In genomic region chr9:78010707-78011106, GRCm38 (mm10) we compare ENCODE assay signal across 36 mouse cellular contexts. TPM values are rescaled to one million over a fixed set of nuclear protein-coding genes. Genes with fewer than 3 reads are reported as not detected.
DNase-seq lines count a peak whose midpoint lies in the region; ATAC-seq and TF ChIP-seq lines count a peak whose summit lies in the region.
"Had no signal": no experiment of that assay in that cellular context is flagged by ENCODE, and none has a peak within 500 bp of the region (broad histone marks: within the 10 kb centered on the region; RNA-seq: fewer than 3 reads in every experiment).

No protein-coding gene starts in this region.

- H3K27ac ChIP-seq in thymus, adult 2 months (ENCODE audit: control insufficient read depth, insufficient read depth, low read length): no peak overlapping the region
- H3K27ac ChIP-seq in heart, embryonic 11.5 days (ENCODE audit: low read depth, low read length): no peak overlapping the region
- H3K27ac ChIP-seq: forebrain, embryonic 12.5 days; heart, embryonic 15.5 days; hindbrain, embryonic 13.5 days; kidney, embryonic 15.5 days; layer of hippocampus, adult 2 months; limb, embryonic 10.5 days; limb, embryonic 15.5 days; liver, embryonic 13.5 days; midbrain, embryonic 10.5 days; stomach, postnatal 0 days had no signal

- no peaks in the 10 kb centered on the region for H3K36me3 ChIP-seq in thymus, adult 2 months (ENCODE audit: control insufficient read depth, insufficient read depth, low read length)
- H3K36me3 ChIP-seq in heart, embryonic 11.5 days (ENCODE audit: control insufficient read depth, insufficient read depth, low read length): no peaks in the 10 kb centered on the region
- H3K36me3 ChIP-seq: forebrain, embryonic 12.5 days; heart, embryonic 15.5 days; hindbrain, embryonic 13.5 days; kidney, embryonic 15.5 days; limb, embryonic 10.5 days; limb, embryonic 15.5 days; liver, embryonic 13.5 days; midbrain, embryonic 10.5 days had no signal

- H3K9me3 ChIP-seq in heart, embryonic 11.5 days (replicated peaks; ENCODE audit: control insufficient read depth, low read length): no peaks in the 10 kb centered on the region
- H3K9me3 ChIP-seq: forebrain, embryonic 12.5 days; heart, embryonic 15.5 days; hindbrain, embryonic 13.5 days; kidney, embryonic 15.5 days; limb, embryonic 10.5 days; limb, embryonic 15.5 days; liver, embryonic 13.5 days; midbrain, embryonic 10.5 days had no signal

- 10% methylated on average over 10 of the region's 10 CpGs for WGBS in thymus, adult 2 months
- WGBS in heart, embryonic 11.5 days (ENCODE audit: insufficient replicate concordance): 84% methylated on average over 10 of the region's 10 CpGs

- H3K9ac ChIP-seq in heart, embryonic 11.5 days (ENCODE audit: low read depth, low read length): no peak overlapping the region
- H3K9ac ChIP-seq: forebrain, embryonic 12.5 days; heart, embryonic 15.5 days; hindbrain, embryonic 13.5 days; kidney, embryonic 15.5 days; limb, embryonic 15.5 days; liver, embryonic 13.5 days had no signal

- no peaks in the 10 kb centered on the region for H3K27me3 ChIP-seq in thymus, adult 2 months (ENCODE audit: control insufficient read depth, insufficient read depth, low read length)
- H3K27me3 ChIP-seq in heart, embryonic 11.5 days (ENCODE audit: control insufficient read depth, insufficient read depth, low read length): no peaks in the 10 kb centered on the region
- H3K27me3 ChIP-seq: CH12.LX; forebrain, embryonic 12.5 days; heart, embryonic 15.5 days; hindbrain, embryonic 13.5 days; kidney, embryonic 15.5 days; limb, embryonic 15.5 days had no signal

- no peak overlapping the region for H3K4me3 ChIP-seq in thymus, adult 2 months (ENCODE audit: control insufficient read depth, insufficient read depth, low read length)
- no peak overlapping the region for H3K4me3 ChIP-seq in heart, embryonic 11.5 days (ENCODE audit: low read depth, low read length)
- H3K4me3 ChIP-seq: erythroblast, embryonic 14.5 days; forebrain, embryonic 12.5 days; heart, embryonic 15.5 days; hindbrain, embryonic 13.5 days; kidney, embryonic 15.5 days; layer of hippocampus, adult 2 months; limb, embryonic 10.5 days; limb, embryonic 15.5 days; liver, embryonic 13.5 days; midbrain, embryonic 10.5 days; myocyte had no signal

- no peak for TF ChIP-seq POLR2A in thymus, adult 2 months (IDR thresholded peaks at IDR 0.05; ENCODE audit: control insufficient read depth, extremely low read depth, insufficient read depth, low read length, poor library complexity)

- no peak for TF ChIP-seq CTCF in thymus, adult 2 months (IDR thresholded peaks at IDR 0.05; ENCODE audit: borderline replicate concordance, control insufficient read depth, extremely low read depth, insufficient read depth, low read length, poor library complexity)

- H3K4me2 ChIP-seq in heart, embryonic 11.5 days: no peak overlapping the region
- H3K4me2 ChIP-seq: forebrain, embryonic 12.5 days; heart, embryonic 15.5 days; hindbrain, embryonic 13.5 days; kidney, embryonic 15.5 days; limb, embryonic 15.5 days; liver, embryonic 13.5 days had no signal

- H3K4me1 ChIP-seq in thymus, adult 2 months (replicated peaks; ENCODE audit: control insufficient read depth, insufficient read depth, low read length): no peaks in the 10 kb centered on the region; the same call in 1 of the 2 replicates
- 0 out of 2 replicates have a peak, but pooled peaks cover 3% of the 10 kb centered on the region for H3K4me1 ChIP-seq in heart, embryonic 11.5 days (ENCODE audit: control insufficient read depth, insufficient read depth, low read length)
- H3K4me1 ChIP-seq: forebrain, embryonic 12.5 days; midbrain, embryonic 10.5 days had no signal

- peak; percentile 8 for DNase-seq in thymus, adult 2 months
- DNase-seq in thymus, postnatal 14 days: no peak
- peak; percentile 34 to 44 for DNase-seq in CD8-positive naive resting alpha-beta T cell, adult 2 months (ENCODE audit: low read depth in 2 of 2, low spot score in 2 of 2)
- peak; percentile 73 for DNase-seq in induced T-regulatory cell, adult 2 months (ENCODE audit: low read depth)
- DNase-seq in naive thymus-derived CD4-positive, alpha-beta T cell, adult 2 months (ENCODE audit: low read depth): peak; percentile 73
- no peak for DNase-seq in cerebellum, postnatal 25 days
- no peak for DNase-seq in kidney, adult 18-20 months
- DNase-seq: adrenal gland, postnatal 10 days; cerebellum, adult 11 months; cerebellum, adult 9-11 months; gastrocnemius, postnatal 14 days; heart, postnatal 36 days; kidney, adult 11 months; kidney, postnatal 36 days; liver, embryonic 13.5 days; lung, adult 18-20 months; lung, postnatal 4 days; right cerebral cortex, postnatal 25 days; spleen, adult 18-20 months had no signal

- ATAC-seq in heart, embryonic 11.5 days (replicated peaks; ENCODE audit: insufficient number of reproducible peaks, low FRiP score, low TSS enrichment): no peak
- ATAC-seq: lung, postnatal 0 days had no signal

RNA-seq across cellular contexts. Expression of gene Gcm1, which starts 41.0 kb away (rescaled TPM):
- polyA plus RNA-seq in thymus, adult 2 months (2012; rRNA removed): 0.20 TPM in 1 of 2 replicates, not detected in the other
- not detected in 2 replicates for polyA plus RNA-seq in heart, embryonic 11.5 days (2014; fragmentation: Nextera tagmentation; extraction: Ambion mirVana)
- polyA plus RNA-seq: cortical plate, adult 2 months; erythroblast, embryonic 14.5 days; forebrain, embryonic 12.5 days; heart, embryonic 15.5 days; hindbrain, embryonic 13.5 days; limb, embryonic 10.5 days; limb, embryonic 15.5 days; liver, embryonic 13.5 days; midbrain, embryonic 10.5 days; midbrain, postnatal 0 days; myocyte; neural tube, embryonic 14.5 days; stomach, postnatal 0 days had no signal

Comparison
In these comparisons a context has a peak if more than half of its experiments do, and no peak if none do; other contexts are left out.
1. DNase-seq: peak in thymus, adult 2 months (single experiment), CD8-positive naive resting alpha-beta T cell, adult 2 months (2 of 2), induced T-regulatory cell, adult 2 months (single experiment) and naive thymus-derived CD4-positive, alpha-beta T cell, adult 2 months (single experiment); none in thymus, postnatal 14 days (single experiment), cerebellum, postnatal 25 days (0 of 2) and kidney, adult 18-20 months (single experiment).